26 mouse cellular contexts compared by ENCODE assay signal in the genomic region with DNA sequence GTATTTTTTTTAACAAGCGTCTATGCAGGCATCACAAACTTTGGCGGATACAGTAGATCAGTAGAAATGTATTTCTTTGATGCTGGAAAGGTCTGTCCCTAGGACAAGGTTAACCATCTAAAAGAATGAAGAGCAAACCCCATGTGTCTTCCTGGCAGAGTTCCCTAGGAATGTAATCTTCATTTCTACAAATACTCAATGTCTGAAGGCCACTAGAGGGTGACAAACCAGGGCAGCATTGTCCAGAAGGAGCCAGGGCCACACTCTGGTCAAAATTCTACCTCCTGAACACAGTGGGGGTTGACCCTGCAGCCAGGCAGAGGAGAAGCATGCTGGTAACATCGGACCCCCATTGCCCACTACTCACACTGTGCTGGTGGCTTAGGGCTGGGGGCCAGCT.
A peak's percentile ranks its signal among the peaks of the same experiment; 100 is the strongest.
DNase-seq lines count a peak whose midpoint lies in the region; ATAC-seq and TF ChIP-seq lines count a peak whose summit lies in the region.
"Had no signal": no experiment of that assay in that cellular context is flagged by ENCODE, and none has a peak within 500 bp of the region (broad histone marks: within the 10 kb centered on the region; RNA-seq: fewer than 3 reads in every experiment).

No protein-coding gene starts in this region.

- peak; percentile 43 for TF ChIP-seq CTCF in midbrain, postnatal 0 days (IDR thresholded peaks at IDR 0.05)

- H3K4me1 ChIP-seq in midbrain, postnatal 0 days (ENCODE audit: insufficient read depth, low read length) = no peaks in the 10 kb centered on the region
- H3K4me1 ChIP-seq in midbrain, embryonic 15.5 days = no peaks in the 10 kb centered on the region
- H3K4me1 ChIP-seq: embryonic facial prominence, embryonic 12.5 days; heart, embryonic 15.5 days; hindbrain, embryonic 15.5 days; limb, embryonic 12.5 days; liver, embryonic 12.5 days; stomach, embryonic 15.5 days had no signal

- no peak overlapping the region for H3K9ac ChIP-seq in midbrain, postnatal 0 days (replicated peaks; ENCODE audit: low read length, poor library complexity, severe bottlenecking)
- no peak overlapping the region for H3K9ac ChIP-seq in midbrain, embryonic 15.5 days
- H3K9ac ChIP-seq: embryonic facial prominence, embryonic 12.5 days; heart, embryonic 15.5 days; hindbrain, embryonic 15.5 days; limb, embryonic 12.5 days; liver, embryonic 12.5 days; stomach, embryonic 15.5 days had no signal

- H3K27me3 ChIP-seq in midbrain, postnatal 0 days (ENCODE audit: insufficient read depth, low read length) = no peaks in the 10 kb centered on the region
- no peaks in the 10 kb centered on the region for H3K27me3 ChIP-seq in midbrain, embryonic 15.5 days (replicated peaks)
- H3K27me3 ChIP-seq: hindbrain, embryonic 15.5 days; stomach, embryonic 15.5 days had no signal

- H3K27ac ChIP-seq in midbrain, postnatal 0 days (ENCODE audit: low read depth, low read length) = no peak overlapping the region
- no peak overlapping the region for H3K27ac ChIP-seq in midbrain, embryonic 15.5 days
- H3K27ac ChIP-seq: embryonic facial prominence, embryonic 12.5 days; heart, embryonic 15.5 days; hindbrain, embryonic 15.5 days; limb, embryonic 12.5 days; liver, embryonic 12.5 days; macrophage; stomach, embryonic 15.5 days had no signal

- ATAC-seq in midbrain, postnatal 0 days (ENCODE audit: low FRiP score) = no peak
- ATAC-seq in midbrain, embryonic 15.5 days (replicated peaks) = no peak
- no peak for ATAC-seq in frontal cortex, adult (ENCODE audit: low TSS enrichment)
- ATAC-seq in inflammation-experienced regulatory T-cells, adult 6 months = no peak
- ATAC-seq: liver, embryonic 12.5 days; midbrain, embryonic 16.5 days; Patski had no signal

- no peak overlapping the region for H3K4me3 ChIP-seq in midbrain, postnatal 0 days (ENCODE audit: low read depth, low read length)
- no peak overlapping the region for H3K4me3 ChIP-seq in midbrain, embryonic 15.5 days
- H3K4me3 ChIP-seq: embryonic facial prominence, embryonic 12.5 days; heart, embryonic 15.5 days; hindbrain, embryonic 15.5 days; limb, embryonic 12.5 days; liver, embryonic 12.5 days; stomach, embryonic 15.5 days had no signal

- DNase-seq in adrenal gland, adult 8-10 months = peak; percentile 31
- DNase-seq in adrenal gland, postnatal 25 days = no peak
- peak; percentile 4 for DNase-seq in kidney, adult 9 months
- no peak for DNase-seq in kidney, postnatal 14 days
- no peak for DNase-seq in midbrain, postnatal 0 days (ENCODE audit: low spot score)
- DNase-seq: cerebellum, adult 8-10 months; heart, postnatal 4 days; kidney, adult 11 months; layer of hippocampus, postnatal 36 days; lung, adult 2 months; right cerebral cortex, adult 18-20 months; right cerebral cortex, postnatal 4 days; thymus, adult 18-20 months; thymus, postnatal 36 days had no signal

- no peaks in the 10 kb centered on the region for H3K9me3 ChIP-seq in midbrain, postnatal 0 days (ENCODE audit: low read length)
- no peaks in the 10 kb centered on the region for H3K9me3 ChIP-seq in midbrain, embryonic 15.5 days
- H3K9me3 ChIP-seq: embryonic facial prominence, embryonic 12.5 days; heart, embryonic 15.5 days; hindbrain, embryonic 15.5 days; limb, embryonic 12.5 days; liver, embryonic 12.5 days; stomach, embryonic 15.5 days had no signal

- no peaks in the 10 kb centered on the region for H3K36me3 ChIP-seq in midbrain, postnatal 0 days (ENCODE audit: insufficient read depth, low read length)
- no peaks in the 10 kb centered on the region for H3K36me3 ChIP-seq in midbrain, embryonic 15.5 days (replicated peaks)
- H3K36me3 ChIP-seq: embryonic facial prominence, embryonic 12.5 days; heart, embryonic 15.5 days; hindbrain, embryonic 15.5 days; limb, embryonic 12.5 days; liver, embryonic 12.5 days; stomach, embryonic 15.5 days had no signal

- no peak overlapping the region for H3K4me2 ChIP-seq in midbrain, postnatal 0 days (ENCODE audit: low read depth, low read length, poor library complexity, severe bottlenecking)
- H3K4me2 ChIP-seq in midbrain, embryonic 15.5 days = no peak overlapping the region
- H3K4me2 ChIP-seq: embryonic facial prominence, embryonic 12.5 days; heart, embryonic 15.5 days; hindbrain, embryonic 15.5 days; limb, embryonic 12.5 days; liver, embryonic 12.5 days; stomach, embryonic 15.5 days had no signal

- WGBS in midbrain, postnatal 0 days = 68% methylated on average over 3 of the region's 3 CpGs
- 80% methylated on average over 3 of the region's 3 CpGs for WGBS in midbrain, embryonic 15.5 days

Comparison
In these comparisons a context has a peak if more than half of its experiments do, and no peak if none do; other contexts are left out.
1. DNase-seq: peak in adrenal gland, adult 8-10 months (single experiment) and kidney, adult 9 months (single experiment); none in adrenal gland, postnatal 25 days (single experiment), kidney, postnatal 14 days (single experiment) and midbrain, postnatal 0 days (single experiment).